Mouse (Mus musculus) ovary, postnatal 10 days (tissue): ENCODE results near the gene Csnk2a2.

Experiments used
- DNase-seq: peaks from one replicate; pipeline ENCODE4 v3.0.0; 2022; ENCODE audit warnings: low spot score

Gene Csnk2a2

DNA sequence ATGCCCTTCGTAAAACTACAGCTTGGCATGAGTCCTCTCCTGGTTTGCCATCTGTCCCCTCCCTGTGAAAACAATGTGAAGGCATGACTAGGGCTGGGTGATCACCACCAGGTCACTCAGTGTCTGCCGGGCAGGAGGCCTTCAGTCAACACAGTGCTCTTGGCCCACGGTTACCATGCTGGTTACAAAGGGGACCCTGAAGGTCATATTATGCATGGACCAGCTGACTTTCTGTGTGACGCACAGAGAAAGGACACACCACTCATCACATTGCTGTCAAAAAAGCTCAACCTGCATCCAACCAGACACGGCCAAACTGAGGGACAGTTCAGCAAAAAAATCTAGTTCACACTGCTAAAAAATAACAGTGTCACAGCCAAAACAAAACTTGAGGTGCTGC lies at the start of gene Csnk2a2:
Csnk2a2 (minus strand) TSS at position 34 of the 400 bp plus-strand sequence.
- DNase-seq, result no peak

DNA sequence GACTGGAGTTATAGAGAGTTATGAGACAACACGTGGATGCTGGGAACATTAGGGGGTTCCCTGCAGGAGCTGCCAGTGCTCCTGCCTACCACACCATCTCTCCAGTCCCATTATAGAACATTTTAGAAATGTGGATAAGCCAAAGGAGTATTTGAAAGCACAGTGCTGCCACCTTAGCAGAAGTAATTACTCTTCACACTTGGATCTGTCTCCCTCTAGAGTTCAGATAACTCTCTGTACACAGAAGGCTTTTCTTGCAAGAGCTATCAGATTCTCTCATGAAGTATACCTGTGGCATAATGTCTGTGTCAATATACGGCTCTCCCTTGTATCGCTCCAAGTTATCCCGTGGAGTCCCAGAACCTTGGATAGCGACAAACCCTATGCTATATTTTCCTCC lies 49.6 kb upstream of the Csnk2a2 start:
- no peak for DNase-seq

DNA sequence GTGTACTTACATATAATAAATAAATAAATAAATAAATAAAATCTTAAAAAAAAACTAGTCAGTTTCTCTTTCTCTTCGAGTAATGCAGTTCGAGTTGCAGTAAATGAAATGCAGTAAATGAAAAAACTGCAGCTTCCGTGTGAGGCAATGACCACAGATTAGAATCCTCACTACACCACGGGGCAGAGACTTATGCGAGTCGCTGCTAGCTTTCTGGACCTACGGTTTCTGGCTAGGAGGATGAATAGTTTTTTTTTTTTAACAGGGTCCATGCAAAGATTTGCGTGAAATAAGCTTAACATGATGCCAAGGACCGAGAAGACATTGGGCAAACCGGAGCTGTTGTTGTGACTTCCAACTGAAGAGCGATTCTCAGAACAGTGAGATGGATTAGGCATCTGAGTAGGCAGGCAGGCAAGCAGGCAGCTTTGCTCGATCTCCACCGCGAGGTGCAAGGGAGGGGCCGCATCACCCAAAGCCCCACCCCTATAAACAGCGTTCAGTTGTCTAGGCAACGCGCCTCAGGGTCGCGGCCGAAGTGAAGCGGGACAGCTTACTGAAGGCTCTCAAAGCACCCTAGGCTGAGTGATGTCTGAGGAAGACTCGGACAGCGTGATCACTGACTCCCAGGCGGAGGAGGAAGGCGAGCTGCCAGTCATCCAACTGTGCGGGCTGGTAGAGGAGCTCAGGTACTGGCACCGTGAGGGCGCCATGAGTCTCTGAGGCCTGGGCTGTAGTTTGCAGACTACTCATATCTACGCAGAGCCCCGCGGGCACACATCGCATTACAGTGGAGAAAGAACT lies 43.9 kb upstream of the Csnk2a2 start, which contains the start of gene Ccdc113:
Ccdc113 (plus strand) TSS at position 502 of the 804 bp plus-strand sequence.
- peak; percentile 14 for DNase-seq

DNA sequence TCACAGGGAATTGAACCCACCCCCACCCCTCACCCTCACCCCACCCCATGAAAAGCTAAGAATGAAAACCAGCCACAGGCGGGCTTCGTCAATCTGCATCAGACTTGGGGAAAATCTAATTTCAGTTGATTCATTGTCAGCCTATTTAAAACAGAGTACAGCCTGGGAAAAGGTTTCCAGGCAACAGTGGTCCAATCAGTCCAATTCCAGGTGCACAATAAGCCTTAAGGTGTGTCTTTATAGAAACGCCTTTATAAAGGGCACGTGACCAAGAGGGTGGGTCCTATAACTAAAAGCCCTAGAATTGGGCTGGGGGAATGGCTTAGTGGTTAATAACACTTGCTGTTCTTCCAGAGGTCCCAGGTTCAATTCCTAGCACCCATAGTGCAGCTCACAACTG lies 42.4 kb upstream of the Csnk2a2 start:
- no peak for DNase-seq

DNA sequence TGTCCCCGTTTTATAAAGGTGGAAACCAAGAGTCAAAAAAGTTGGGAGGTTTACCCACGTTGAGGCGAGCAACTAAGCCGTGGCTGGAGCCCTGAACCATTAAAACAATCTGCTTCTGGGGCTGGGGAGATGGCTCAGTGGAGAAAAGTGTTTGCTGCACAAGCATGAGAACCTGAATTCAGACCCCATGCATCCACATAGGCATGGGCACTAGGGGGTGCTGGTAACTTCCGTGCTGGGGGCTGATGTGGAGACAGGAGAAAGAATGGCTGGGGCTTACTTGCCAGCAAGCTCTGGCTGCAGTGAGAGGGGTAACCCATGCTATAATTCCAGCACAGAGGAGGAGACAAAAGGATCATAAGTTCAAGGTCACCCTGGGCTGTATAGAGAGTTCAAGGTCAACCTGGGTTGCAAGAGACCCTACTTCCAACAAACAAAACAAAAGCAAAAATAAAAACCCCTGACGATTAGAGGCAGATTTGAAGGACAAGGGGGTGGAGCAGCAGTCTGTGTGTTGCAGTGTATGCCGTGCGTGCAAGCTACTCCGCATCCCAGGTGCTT lies 39.0 kb upstream of the Csnk2a2 start:
- DNase-seq, result no peak

DNA sequence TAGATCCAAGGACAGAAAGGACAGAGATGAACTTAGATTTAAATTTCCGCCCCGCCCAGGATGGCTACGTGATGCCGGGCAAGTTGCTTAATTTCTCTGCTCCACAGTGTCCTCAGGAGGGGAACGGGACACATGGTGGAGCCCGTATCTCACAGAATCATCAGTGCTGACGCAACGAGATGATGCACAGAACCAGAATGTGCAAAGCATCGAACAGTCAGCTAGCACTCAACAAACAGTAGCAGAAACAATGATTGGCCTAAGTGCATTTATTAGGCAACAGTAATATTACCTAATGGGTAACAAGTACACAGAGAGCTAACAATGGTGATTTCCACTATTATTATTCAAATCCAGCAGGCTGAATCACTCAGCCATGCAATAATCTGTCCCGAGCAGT lies 38.4 kb upstream of the Csnk2a2 start:
- DNase-seq, result no peak

DNA sequence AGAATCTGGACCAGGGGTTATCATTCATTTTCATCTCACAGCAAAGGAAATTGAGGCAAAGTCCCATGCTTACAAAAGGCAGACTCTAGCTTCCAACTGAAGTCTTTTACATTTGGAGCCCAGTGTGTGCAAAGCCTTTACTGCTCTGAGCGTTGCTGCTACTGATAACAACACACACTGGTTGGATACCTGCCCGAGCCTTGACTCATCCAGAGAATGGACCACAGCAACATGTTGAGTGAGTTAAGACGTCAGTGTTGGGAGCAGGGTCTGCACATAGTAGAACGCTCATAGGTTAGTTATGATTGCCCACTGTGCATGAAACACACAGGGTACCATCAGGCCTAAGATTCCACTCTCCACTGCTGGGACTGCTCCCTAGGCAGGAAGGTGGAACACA lies 34.2 kb upstream of the Csnk2a2 start:
- DNase-seq, result no peak

DNA sequence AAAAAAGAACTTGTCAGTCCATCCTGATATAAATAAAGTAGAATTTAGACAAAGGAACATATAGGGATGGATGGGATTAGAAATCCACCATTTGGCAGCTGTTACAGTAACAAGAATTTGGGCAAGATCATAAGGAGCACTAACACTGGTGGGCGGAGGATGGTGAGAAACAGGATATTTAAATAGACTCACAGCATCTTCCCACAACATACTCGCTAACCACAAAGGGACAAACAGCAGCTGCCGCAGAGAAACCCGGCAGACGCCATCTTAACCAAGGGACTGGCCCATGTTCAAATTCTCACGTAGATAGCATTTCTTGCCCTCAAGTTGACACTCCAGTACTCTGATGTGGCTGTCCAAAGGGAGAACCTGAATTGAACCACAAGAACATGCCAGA lies 27.1 kb upstream of the Csnk2a2 start:
- no peak for DNase-seq

DNA sequence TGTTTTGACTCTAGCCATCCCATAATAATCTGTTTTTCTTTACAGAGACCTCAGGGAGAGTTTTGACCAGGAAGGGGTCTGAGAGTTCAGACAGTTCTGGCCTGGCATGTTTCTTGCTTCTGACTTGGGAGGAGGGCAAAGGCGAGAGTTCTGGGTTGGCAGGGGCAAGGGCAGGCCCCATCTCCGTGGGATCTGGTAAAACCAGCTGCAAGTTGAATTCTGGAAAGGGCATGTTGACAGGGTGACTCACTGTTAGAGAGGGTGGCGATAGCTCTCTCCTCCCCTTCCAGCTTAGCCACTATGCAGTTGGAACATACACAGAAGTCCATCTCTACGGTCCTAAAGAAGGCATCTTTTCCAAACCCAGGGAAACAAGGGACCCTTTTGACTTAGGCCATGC lies 23.4 kb upstream of the Csnk2a2 start:
- no peak for DNase-seq

DNA sequence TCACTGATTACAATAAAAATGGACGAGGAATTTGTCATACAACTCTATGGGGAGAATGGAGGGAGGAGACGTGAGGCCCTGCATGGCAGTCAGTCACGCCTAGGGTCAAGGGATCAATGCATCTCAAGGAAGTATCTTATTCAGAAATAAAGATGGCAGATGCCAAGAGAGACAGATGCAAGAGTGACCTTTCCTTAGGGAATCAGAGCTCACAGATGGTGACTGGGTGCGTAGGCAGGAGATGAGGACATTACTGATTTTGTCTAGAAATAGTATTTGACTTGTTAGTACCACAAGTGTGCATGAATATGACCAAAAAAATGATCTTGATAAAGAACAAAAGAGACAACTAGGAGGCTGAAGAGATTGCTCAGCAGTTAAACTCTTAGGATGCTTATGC lies 22.4 kb upstream of the Csnk2a2 start:
- no peak for DNase-seq

DNA sequence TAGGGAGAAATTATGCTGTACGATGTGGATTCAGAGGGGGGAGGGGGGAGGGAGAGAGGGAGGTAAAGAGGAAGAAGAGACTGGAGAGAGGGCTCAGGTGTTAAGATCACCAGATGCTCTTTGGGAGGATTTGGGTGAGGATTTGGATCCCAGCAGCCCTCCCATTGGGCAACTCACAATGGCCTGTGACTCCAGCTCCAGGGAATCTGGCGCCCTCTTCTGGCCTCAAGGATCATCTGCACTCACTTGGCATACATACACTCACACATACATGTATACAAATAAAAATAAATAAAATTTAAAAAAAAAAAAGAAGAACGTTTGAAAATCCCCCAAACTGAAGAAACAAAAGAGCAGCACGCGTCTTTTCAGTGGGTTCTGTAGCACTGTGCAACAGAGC lies 16.4 kb upstream of the Csnk2a2 start:
- no peak for DNase-seq

DNA sequence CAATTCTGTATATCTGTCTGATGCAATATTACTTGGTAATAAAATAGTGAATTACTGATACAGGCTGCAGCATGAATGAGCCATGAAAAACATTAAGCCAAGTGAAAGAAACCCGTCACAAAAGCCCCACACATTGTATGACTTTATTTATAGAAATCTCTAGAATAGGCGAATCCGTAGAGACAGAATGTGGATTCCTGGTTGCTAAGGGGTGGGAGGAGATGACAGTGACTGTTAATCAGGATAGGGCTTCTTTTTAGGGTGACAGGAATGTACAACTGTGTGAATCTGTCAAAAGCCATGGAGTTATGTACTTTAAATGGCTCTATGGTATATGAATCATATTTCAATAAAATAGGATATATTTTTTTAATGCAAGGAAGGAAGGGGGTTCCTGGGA lies 15.8 kb upstream of the Csnk2a2 start:
- no peak for DNase-seq

DNA sequence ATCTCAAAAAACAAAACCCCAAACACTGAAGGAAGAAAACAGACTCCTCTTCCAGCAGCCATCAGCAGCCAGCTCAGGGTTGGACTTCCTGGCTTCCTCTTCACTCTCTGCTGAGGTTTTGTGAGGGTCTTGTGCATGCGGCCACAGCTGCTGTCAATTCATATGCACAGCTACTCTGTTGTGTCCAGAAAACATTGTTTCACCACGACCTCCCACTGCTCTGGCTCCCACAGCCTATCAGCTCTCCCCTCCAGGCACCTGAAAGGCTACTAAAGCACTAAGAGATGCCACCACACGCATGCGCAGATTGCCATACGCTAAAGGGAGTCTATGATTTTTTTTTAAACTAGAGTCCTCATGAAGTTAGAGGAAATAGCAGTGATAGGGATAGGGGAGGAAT lies 15.0 kb upstream of the Csnk2a2 start:
- no peak for DNase-seq

DNA sequence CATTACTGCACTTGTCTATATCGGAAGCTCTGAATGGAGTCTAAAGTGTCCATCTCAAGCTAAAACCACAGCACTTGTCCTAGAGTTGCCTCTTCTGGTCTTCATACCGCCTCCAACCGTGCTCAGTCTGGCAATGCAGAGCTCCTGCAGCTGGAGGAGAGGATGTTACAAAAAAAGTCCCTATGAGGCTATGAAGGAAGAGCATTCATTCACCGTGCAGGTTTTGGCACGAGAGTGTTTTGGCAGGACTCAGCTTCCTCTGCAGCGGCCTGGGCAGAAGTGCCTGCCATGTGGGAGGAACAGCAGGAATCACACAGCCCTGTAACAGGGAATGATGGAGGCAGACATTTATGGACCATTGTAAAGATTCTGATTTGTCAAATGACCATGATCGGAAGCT lies 12.6 kb upstream of the Csnk2a2 start:
- DNase-seq, result no peak

DNA sequence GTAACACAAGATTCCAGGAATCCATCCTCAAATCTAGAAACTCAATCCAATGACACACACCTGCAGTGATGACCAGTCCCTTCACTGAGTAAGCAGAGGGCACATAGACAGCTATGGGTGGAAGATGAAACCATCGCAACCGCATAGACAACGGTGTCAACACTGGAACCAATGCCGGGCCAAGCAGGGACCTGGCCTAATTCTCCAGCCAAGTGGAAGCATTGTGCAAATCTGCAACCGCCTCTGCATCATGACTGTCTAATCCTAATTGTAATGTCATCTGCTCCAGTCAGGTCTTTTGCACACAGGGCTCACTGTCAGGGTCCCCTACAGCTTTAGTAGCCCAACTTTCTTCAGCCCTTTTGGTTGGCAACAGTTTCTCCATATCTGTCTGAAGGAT lies 10.6 kb upstream of the Csnk2a2 start:
- no peak for DNase-seq

DNA sequence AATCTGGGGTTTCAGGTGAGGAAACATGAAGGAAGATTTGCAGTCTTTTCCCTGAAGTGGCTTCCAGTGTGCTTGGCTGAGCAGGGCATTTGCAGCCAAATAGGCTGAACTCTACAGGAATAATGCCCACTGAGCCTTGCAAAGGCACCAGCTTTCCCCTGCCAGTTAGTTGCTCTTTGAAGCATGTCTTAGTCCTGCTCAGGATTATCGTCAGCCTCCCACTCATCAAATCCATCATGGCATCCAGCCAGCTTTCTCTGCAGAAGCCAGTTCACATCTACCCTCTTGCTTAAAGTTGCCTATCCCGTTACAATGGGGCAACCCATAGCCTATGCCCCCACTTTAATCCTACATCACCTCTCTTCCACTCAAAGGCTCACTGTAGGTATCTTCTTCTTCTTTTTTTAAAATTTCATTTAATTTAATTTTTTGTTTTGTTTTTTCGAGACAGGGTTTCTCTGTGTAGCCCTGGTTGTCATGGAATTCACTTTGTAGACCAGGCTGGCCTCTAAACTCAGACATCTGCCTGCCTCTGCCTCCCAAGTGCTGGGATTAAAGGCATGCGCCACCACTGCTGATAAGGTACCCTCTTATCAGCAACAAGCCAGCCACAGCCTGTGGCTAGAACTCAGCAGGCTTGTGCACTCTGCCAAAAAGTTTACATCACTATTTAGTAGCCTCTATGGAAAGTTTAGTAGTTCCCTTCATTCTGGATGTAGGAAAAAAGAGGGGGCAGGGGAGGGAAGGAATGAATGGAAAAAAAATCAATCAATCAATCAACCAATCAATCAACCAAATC lies 9.6 kb upstream of the Csnk2a2 start:
- DNase-seq, result no peak

DNA sequence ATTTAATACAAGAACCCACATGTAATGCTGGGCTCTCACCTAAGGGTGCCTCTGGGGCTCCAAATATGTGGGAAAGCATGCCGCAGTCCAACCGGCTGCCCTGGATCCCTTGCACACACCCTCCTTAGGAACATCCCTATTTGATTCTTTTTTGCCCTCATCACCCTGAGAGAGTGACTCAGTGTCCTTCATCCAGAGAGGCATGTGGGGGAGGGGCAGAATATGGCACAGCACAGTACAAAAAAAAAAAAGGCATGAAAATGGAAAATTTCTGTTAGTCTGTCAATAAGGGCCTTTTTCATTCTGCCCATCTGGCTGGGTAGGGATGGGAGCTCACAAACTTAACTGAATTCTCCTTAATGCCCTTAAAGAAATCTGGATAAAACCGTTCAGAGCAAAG lies 8.0 kb upstream of the Csnk2a2 start:
- no peak for DNase-seq

DNA sequence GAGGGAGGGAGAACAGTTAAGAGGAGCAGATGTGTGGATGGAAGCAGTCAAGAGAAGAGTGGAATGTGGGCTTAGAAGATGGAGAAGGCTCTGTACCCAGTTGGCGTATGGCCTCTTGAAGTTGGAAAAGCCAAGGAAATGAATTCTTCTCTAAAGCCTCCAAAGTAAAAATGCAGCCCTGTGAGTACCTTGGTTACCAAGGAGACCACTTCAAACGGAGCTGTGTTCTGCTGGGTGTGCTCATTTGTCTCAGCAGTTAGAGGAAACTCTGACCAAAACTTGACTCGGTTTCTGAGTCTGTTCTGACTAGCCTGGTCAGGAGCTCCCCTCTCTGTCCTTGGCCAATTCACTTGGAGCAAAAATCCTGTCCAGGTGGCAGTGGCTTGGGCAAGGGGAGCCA lies 6.6 kb upstream of the Csnk2a2 start:
- DNase-seq, result no peak

DNA sequence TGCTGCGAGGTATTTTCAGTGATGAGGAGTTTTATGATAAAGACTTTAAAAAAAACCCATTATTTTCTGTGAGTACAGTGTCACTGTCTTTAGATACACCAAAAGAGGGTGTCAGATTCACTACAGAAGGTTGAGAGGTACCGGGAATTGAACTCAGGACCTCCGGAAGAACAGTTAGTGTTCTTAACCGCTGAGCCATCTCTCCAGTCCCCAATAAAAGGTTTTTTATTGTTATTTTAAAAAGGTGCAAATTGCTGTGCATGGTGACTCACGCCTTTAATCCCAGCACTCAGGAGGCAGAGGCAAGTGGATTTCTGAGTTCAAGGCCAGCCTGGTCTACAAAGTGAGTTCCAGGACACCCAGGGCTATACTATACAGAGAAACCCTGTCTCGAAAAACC lies 5.6 kb upstream of the Csnk2a2 start:
- no peak for DNase-seq

DNA sequence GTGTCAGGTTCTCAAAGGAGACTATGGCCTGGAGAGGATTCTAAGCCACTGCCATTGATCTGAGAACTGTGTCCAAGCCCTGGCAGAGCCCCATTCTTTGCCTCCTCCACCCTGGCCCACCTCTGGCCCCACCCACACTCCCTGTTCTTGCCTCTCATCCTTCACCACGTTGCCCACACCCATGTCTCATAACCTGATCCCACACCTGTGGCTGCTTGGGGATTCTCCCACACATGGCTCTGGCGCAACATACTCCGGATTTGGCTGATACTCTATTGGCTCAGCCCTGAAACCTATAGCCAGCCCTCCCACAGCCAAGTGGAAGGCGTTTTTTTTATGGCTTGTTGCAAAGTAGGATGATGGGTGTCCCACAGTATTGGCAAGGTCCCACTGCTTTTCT lies 2.2 kb upstream of the Csnk2a2 start:
- DNase-seq, result no peak

DNA sequence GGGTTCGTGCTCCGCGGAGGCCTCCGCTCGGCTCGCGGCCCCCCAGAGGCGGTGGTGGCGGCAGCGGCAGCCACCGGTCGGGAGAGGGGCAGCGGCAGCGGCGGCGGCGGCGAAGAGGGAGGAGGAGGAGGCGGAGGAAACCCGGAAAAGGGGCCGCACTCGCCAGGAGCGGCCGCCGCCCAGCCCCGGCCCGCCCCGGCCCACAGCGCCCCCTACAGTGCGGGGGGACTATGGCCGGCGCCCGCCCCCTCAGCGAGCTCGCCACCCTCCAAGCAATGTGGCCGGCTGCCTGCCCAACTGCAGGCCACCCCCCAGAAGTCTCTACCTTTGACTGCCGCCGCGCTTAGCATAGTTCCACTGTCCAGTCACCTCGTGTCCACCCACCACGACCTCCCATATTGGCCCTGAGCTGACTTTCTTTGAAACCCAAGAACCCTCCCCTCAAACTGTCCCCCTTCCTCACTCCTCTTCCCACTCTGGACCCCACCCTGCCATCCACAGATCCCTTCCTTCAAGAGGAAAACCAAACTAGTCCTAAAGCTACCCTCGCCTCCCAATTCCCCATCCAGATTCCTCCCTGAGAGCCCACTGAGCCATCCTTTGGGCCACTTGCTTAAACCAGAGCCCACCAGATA lies 1.0 kb downstream of the Csnk2a2 start:
- peak; percentile 82 for DNase-seq

DNA sequence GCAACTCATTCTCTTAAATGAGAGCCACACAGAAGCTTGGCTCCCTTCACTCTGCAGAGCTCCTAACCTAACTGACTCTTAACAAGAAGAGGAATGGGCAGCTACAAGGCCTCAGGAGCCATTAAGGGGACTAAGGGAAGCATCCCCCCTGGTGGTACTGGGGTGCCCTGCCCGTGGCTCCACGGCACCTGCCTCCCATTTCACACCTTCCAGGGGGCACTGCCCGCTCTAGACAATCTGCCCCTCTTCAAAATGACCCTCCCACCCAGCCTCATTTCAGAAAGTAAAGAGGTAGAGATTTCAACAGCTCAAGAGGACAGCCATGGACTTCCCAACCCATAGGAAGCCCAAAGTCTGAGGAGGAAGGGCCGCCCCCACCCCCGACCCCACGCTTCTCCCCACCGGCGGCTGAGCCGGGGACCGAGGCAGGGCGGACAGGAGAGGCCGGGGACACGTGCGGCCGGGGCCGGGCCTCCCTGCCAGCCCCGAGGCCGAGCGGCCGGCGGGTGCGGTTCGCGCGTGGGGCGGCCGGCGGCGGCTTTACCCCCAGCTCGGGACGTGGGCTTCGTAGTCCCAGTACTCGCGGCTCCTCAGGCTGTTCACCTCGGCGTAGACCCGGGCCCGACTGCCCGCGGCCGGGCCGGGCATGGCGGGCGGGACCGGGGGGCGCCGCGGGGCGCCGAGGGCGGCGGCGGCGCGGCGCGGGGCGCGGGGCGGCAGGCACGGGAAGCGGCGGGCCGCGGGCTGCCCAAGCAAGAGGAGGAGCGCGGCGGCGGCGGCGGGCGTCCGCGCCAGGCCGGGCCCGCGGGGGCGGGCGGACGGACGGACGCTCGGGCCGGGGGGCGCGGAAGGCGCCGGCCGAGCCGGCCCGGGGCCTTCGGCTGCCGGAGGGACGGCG lies 1.8 kb downstream of the Csnk2a2 start:
- no peak for DNase-seq
